Mouse (Mus musculus) kidney, adult 8-10 months (tissue): Measurements from ENCODE around the gene Shisa5.

Source experiments
- DNase-seq, 2 experiments: peaks; one replicate each; pipeline ENCODE4 v3.0.0; 2022

The Shisa5 gene

GRCm38 (mm10) chr9:109054712-109055111 lies 16.3 kb downstream of the Shisa5 start:
- peak; percentile 67 to 76 for DNase-seq

DNA sequence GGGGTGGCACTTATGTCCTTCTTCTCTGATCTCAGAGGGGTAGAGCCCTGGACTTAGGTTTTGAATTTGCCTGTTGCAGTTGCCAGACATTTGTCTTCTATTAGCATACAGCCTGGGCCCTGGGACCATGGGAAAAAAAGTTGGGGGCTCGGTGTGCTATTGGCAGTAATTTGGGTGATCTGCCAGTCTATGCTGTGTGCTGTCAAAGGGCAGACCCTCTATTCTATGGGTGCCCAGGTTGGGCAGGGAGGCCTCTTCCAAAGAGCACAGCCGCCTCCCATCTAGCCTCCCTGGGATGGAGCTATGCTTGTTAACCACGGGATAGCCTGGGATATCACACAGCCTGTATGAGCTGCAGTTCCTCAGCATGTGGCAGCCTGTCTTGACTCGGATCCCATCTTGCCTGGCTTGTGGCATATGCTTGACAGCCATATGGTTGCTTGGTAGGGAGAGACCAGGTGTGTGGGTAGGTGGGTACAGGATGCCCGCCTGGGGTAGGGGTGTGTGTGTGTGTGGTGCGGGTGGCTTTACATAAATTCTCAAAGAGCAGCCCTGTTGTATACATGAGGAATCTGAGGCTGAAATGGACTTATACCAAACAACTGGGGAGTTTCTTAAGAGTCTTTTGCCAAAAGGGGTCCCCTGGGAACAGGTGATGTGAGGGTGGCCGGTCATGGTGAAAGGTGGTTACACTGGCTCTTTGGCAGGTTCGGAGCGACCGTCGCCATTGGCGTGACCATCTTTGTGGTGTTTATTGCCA lies 17.1 kb downstream of the Shisa5 start:
- DNase-seq: no peak

GRCm38 (mm10) chr9:109056081-109056690 lies 17.8 kb downstream of the Shisa5 start:
- no peak for DNase-seq

DNA sequence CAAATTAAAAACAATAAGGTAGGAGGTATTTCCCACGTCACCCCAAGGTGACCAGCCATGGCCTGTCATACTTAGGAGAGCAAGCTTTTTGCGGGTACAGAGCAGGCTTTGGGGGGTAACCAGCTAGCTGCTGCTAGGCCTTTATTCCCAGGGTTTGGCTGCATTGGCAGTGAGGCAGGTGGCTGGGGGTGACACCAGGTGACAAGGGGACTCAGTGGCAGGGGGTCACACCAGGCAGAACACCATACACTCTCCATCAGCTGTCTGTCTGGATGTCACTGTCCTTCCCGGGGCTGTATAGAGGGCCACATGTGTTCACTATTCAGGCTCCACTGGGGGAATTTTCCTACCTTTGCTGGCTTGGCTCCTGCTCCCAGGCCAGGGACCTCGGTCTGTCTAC lies 18.6 kb downstream of the Shisa5 start:
- no peak for DNase-seq

DNA sequence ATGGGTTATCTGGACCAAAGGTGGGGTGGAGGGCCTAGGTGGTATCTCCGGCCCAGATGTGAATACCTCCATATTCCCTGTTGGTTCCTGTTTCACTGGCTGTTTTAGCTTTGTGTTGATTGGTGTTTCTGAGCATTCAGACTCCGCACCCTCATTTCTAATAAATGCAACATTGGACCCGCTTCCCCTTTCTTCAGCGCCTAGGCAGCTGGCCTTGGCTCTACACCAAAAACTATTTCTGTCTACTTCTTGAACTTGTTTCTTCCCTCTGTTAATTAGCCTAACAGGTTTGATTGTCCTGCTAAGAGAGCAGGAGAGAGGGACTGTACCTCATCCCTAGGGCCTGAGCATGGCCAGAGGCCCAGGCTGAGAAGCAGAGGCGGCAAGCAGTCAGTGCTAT lies 19.2 kb downstream of the Shisa5 start:
- DNase-seq: no peak

DNA sequence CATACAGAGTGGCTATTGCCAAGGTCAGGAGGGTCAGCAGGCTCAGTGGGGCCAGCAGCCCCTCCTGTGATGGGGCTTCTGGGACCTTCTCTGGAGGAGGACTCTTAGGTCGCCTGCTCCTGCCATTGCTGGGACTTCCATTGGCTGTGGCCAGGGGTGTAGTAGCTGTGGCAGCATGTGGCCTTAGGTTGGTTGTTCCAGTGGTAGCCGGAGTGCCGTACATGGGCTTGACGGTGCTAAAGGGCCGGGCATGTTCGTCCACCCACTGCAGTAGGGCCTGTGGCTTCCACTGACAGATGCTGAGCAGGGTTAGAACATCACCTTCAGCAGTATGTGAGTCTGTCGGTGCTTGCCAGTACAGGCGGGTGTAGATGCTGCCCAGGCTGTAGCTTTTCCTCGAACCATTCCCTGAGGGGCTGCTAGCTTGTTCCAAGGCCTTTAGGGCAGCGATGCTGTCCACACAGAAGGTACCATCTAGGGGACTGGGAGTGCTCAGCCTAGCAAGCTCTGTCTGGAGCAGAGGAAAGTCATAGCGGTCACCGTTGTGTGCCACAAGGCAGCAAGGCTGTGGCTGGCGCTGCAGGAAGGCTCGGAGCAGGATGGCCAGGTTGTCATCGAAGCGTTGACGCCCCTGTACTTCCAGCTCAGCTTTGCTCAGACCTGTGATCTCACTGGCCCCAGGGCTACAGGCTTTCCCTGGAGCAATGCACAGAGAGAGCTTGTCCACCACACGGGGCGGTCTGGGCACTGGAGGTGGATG lies 19.8 kb downstream of the Shisa5 start:
- DNase-seq: no peak

- DNase-seq: peak; percentile 92
Measured at GRCm38 (mm10) chr9:109059136-109059903, 21.0 kb downstream of the Shisa5 start, which contains the start of gene Trex1. Gene Trex1, minus strand, starts transcription at chr9:109059734.

- DNase-seq: peak in 1 of 2 experiments; percentile 25
Measured at GRCm38 (mm10) chr9:109060184-109060897, 22.0 kb downstream of the Shisa5 start.

DNA sequence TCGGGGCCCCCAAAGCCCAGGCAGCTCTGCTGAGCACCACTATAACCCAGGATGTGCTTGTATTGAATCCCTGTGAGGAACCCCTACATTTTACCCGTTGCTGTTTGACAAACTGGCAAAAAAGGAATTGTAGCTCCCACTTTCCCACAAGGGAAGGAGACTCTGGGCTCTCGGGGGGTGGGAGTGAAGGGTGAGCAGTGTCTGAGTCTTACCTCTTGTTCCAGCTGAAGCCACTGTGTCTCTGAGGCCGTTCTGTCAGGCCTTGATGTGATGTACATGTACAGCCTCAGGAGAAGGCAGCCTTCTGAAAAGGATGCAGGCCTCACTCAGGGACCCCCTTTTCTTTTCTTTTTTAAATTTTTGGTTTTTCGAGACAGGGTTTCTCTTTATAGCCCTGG lies 22.5 kb downstream of the Shisa5 start:
- DNase-seq: no peak

GRCm38 (mm10) chr9:109068095-109068735 lies 29.9 kb downstream of the Shisa5 start:
- no peak for DNase-seq

DNA sequence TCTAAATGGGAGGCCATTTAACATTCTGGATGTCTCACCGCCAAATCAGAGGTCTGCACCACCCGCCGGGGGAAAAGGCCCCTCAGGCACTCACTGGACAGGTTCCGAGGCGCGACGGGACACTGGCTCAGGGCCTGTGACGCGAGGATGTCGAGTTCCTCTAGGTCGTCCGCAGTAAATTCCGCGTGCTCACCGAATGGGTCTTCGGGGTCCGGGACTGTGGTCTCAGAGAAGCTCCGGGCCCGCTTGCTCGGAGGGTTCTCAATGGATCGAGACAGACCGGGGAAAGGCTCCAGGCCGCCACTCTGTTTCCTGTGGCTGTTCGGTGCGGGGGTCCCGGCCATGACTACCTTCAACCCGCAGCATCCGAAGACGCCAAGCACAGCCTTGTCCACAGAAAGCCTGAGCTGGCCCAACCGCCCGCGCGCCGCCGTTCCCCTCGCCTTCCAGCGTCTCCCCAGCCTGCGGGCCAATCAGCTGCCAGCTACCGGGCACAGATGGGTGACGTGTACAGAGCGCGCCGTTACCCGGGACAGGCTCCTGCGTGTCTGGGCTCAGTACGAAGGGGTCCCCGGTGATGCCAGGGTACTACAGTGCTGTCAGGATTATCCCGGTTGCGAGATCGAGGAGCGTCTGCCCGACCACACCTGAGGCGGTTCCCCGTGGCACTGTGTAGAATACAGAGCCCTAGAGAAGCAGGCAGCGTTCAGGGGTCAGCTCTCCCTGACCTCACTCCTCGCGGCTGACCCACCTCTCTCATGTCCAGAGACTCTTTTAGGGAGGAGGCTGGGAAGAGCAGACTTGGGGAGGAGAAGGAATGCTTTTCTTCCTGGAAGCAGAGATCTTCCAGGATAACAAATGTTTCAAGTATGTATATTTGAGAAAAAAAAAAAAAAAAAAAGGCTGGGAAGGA lies 35.6 kb downstream of the Shisa5 start, which contains the start of gene Atrip:
Gene Atrip (minus strand): TSS at position 464 of the 913 bp plus-strand sequence.
- DNase-seq: peak; percentile 81 to 88

- no peak for DNase-seq
Measured at GRCm38 (mm10) chr9:109080516-109080915, 42.2 kb downstream of the Shisa5 start.

GRCm38 (mm10) chr9:109081749-109082123 lies 43.4 kb downstream of the Shisa5 start:
- DNase-seq: no peak

- peak; percentile 86 to 89 for DNase-seq
Measured at GRCm38 (mm10) chr9:109082124-109082800, 43.9 kb downstream of the Shisa5 start, which contains the start of the genes Ccdc51 and Tma7. Gene Ccdc51, plus strand, starts transcription at chr9:109082493. Gene Tma7, minus strand, starts transcription at chr9:109082587.

DNA sequence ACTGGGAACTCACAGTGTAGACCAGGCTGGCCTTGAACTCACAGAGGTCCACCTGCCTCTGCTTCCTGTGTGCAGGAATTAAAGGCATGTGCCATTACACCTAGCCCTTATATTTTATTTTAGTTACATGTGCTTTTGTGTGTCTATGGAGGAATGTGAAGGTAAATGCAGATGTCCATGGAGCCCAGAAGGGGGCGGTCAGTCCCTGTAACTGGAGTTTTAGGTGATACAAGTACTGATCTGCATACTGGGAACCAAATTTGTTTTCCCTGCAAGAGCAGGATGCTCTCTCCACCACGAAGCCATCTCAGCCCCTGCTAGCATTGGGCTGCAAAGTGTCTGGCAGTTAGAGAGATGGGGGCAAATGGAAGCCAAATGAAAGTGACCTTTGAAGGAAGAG lies 46.6 kb downstream of the Shisa5 start:
- DNase-seq: no peak

DNA sequence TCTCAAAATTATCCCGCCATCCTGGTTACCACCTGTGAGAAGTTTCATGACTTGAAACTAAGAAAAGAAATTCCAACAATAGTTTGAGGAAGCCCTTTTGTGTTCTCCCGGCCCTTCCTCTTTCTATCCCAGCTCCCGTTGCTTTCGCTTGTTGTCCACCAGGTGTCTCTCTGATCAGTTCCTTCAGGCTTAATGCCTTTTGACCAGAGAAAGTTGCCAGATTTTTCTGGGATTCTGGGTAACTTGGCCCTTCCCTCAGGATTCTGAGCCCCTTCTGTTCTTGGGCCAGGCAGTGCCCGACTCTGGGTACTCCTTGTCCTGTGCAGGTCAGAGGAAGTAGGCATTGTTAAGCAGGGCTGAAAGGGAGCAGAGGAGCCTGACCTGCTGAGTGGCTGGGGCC lies 49.6 kb downstream of the Shisa5 start:
- DNase-seq: no peak

DNA sequence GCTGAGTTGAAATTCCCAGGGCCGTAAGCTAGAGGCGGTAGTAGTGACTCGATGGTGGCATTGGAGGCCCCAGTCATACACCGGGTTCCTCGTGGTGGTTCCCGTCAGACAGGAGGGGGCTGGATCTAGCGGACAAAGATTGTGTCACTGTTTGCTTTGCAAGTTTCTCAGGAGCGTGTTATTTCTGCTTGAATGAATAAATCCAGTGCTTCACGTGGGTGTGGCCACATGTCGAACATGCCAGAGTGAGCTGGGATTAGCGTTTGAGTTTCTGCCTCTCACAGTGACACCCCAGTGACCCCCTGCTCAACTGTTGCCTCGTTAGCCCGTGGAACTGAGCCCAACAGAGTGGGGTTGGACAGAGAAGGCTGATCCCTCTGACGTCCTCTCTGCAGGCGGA lies 52.1 kb downstream of the Shisa5 start:
- DNase-seq: no peak

DNA sequence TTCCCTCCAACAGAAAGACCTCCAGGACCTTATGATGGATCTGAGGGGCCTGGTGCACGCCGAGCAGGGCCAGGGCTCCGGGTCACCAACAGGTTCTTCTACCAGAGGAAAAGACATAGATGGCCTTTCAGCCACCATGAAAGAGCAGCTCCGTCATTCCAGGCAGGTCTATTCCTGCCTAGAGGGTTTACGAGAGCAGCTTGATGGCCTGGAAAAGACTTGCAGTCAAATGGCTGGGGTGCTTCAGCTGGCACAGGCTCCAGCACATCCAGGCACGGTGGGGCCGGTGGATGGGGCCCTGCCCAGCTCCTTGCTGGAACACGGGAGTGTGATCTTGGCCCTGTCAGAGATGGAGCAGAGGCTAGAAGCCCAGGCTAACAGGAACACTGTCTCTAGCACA lies 53.4 kb downstream of the Shisa5 start:
- DNase-seq: no peak

DNA sequence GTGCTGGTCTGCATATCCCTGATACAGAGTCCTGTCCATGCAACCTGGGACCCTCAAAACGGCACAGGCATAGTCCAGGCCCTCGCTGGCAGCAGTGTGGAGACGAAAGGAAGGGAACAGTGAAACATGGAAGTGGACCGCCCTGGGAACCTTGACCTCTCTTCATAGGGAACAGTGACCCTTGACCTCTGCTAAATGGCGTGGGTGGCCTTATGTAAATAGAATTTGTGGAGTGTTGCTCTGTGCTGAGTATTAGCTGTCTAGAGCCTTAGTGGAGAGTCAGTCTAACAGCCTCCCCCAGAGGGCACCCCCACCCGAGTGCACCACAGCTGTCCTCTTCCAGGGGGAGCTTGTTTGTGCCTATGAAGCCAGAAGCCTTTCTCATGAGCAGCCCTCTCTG lies 54.4 kb downstream of the Shisa5 start:
- peak in 1 of 2 experiments; percentile 48 for DNase-seq
